Mouse (Mus musculus) urinary bladder, postnatal 0 days (tissue): Measurements from ENCODE around the gene 4930442H23Rik. TPM values are rescaled to one million over a fixed set of nuclear protein-coding genes. Genes with fewer than 3 reads are reported as not detected.

Experiments
- polyA plus RNA-seq: library from polyadenylated mRNA; unstranded; fragments of >200 nt; fragmentation: Nextera tagmentation; extraction: Ambion mirVana; gene quantifications from 2 replicates; pipeline ENCODE4 v1.2.1, GENCODE M21; 2015

Gene 4930442H23Rik
- polyA plus RNA-seq, result 0.12 and 0.23 TPM in 2 replicates

DNA sequence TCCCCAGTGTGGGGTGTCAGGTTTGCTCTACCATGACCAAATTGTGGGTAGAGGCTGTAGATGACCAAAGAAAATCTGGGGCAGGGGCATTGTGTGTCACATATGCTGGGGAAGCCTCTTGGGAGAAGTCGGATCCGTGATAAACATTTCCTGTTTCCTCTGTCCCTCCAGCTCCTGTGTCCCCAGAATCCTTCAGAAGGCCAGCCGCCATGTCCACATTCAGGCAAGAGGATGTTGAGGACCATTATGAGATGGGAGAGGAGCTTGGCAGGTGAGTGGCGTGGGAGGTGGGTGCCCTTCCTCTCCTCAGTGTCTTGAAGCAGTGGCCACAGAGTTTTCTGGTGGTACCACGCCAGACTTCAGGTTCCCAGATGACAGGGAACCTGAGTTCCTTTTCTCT is at the start of gene 4930442H23Rik:
TSS of gene 4930442H23Rik (minus strand) at position 45 of the 400 bp plus-strand sequence.

DNA sequence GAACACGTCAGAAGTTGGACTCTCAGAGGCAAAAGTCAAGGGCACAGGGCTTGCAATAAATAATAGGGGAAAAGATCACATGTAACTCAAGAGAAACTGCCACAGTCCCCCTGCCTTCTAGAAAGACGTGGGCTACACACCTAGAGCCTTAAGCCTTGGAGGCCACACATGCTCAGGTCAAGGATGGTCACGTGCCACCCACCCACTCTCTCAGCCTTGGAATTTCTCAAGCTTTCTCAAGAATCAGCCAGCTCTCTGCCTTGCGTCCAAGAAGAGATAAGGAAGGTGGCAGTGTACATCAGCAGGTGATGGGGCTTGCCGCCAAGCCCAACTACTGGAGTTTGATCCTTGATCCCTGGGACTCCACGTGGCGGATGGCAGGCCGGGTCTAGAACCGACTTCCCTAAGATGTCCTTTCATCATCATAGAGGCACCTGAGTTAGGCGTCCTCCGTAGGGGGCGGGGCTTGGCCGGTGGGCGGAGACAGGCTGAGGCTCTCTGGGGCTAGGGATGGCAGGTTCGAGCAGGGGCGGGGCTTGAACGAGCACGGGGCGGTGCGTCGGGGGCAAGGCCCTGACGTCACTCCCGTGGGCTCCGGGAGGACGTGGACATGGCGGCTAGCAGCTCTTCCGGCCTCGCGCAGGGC is 49.1 kb upstream of the 4930442H23Rik start, which contains the start of gene Zfr2:
TSS of gene Zfr2 (plus strand) at position 576 of the 646 bp plus-strand sequence.

DNA sequence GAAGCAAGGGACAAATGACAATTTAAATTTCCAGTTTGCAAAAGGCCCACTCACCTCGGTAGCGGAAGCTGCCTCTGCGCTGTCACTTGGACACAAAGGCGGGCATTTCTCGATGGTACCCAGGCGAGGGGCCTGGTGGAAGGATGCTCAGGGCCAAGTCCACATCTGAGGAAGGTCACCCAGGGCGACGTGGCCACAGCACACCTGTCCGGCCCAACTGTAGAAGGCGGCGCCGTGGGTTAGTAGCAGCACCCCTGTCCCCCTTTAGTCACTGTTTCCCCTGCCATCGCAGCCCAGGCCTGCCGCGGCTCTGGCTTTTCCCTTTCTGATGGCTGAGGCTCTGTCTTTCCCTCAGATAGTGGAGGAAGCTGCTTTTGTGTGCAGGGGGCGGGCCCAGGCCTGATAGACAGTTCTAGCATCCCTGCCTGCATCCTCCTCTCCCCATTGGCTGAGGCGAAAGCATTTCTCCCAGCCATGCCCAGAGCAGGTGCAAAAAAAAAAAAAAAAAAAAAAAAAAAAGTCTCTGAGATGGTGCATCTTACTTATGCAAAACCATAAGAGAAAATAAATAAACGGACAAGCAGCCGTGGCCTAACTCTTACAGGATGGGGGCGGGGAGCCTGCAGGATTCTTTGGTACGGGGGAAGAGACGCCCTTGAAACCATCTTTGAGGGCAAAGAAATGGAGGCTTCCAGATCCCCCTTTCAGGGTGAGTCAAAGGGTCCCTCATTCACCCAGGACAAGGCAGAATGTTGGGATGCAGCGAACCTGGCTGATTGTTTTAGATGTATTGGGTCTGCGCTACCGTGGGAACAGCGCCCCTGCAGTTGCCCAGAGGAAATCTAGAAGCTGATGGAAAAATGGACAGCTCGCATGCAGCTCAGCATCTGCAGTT is 47.0 kb upstream of the 4930442H23Rik start, which contains the start of gene Atcay:
TSS of gene Atcay (minus strand) at position 396 of the 895 bp plus-strand sequence.

GRCm38 (mm10) chr10:81201807-81202758 is 18.4 kb upstream of the 4930442H23Rik start, which contains the start of gene Nmrk2:
TSS of gene Nmrk2 (minus strand) at chr10:81202051.

DNA sequence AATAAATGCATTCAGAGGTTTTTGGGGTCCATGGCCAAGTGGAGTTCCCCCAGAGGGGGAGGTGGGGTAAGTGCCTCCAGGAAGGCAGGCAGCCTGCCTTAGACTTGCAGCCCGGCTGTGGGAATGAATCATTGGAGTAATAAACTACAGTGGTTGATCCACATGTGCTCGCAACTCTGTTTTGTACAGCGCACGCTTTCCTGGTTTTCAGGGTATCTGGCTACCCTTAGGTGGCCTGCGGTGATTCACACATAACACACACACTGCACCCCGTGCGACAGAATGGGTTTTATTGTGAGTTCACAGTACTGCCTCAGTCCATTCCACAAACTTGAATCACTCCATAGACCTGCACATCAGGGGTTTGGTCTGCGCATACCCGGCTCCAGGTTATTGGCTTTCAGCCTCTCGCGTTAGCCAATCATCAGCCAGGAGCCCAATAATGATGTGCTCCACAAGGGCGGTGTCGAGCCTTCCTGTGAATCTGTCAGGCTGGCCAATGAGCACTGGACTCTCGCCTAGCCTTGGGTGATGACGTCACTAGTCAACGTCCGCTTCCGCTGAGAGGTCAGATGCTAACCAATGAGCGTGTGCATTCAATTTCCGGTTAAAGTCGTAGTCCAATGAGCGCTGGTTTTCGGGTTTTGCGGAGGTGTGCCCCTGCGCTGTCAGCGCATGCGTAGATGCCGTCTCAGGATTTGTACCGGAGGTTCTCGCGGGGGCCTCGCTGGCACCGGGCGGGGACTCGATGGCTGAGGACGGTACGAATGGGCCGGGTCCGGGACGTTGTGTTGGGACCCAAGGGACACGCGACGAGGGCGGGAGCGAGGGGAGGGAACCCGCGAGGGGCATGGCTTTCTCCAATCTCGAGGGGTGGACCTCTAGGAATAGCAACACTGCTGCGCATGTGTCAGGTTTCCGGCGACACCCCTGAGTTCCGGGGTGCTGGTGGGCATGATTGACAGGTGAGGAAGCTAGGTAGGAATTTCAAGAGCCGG is 1.0 kb downstream of the 4930442H23Rik start, which contains the start of gene Dapk3:
TSS of gene Dapk3 (plus strand) at position 670 of the 998 bp plus-strand sequence.

GRCm38 (mm10) chr10:81176466-81177271 is 7.0 kb downstream of the 4930442H23Rik start, which contains the start of gene Eef2:
TSS of gene Eef2 (plus strand) at chr10:81176631.

DNA sequence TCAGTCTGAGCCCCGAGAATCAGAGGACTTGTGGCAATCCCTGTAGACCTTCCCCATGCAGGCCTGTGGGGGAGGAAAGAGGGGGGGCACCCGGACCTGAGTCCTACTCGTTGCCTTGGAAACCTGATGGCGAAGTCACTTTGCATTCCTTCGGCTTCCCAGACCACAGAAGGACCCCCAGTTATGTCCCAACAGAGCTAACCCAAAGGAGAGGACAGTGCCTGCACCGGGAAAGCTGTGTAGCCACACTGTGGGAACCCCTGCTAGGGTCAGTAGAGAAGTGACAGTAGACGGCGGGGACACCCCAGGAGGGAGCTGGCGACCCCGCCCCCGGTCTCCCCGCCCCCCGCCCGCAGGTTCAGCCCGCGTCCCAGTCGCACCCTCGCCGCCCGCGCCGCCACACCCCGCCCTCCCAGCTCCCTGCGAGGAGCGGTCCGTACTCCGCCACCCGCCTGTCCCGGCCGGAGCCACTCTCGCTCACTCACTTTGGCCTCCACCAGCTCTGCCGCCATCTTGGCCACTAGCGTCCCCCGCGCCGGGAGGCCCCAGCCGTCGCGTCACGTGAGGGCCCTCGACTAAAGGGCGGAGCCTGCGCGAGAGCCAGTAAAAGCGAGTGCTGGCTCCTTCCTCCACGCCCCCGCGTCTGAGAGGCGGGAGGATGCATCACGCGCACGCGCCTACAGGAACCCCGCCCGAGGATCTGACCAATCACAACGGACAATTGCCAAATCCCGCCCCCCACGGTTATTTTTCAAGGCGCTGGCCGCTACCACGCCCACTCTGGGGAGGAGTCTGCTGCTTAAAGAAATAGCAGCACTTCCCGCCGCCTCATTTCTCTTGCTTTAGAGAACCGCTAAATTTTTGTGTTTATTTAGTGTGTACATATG is 16.2 kb downstream of the 4930442H23Rik start, which contains the start of gene Pias4:
TSS of gene Pias4 (minus strand) at position 724 of the 887 bp plus-strand sequence.

DNA sequence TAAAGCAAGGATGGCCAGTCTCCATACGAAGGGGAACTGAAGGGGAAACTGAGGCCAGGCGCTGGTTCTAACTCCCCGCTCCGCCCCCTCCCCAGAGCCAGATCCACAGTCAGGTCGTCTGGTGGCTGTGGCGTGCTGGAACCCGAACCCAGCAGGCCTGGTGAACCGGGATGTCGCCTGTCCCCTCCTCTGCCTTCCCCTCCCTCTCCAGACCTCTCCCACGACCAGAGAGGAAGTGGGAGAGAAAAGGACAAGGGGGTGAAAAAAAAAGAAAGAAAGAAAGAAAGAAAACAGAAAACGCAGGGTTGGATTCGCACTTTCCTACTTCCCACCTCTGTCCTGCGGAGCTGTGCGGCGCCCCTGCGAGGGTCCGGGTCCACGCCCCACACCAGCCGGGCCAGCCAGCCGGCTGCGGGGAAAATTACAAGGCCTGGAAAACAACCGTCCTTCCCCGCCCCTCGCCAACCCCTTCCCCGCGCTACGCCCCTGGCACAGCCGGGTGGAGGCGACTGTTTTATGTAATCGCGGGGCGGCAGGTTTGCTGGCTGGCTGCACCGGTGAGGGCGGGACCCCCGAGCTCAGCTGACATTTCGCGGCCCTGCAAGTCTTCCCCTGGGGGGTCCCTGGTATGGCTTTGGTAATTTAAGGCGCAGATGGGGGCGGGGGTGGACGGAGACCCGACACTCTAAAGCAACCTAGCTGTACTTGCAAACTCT is 48.5 kb downstream of the 4930442H23Rik start, which contains the start of gene Zbtb7a:
TSS of gene Zbtb7a (plus strand) at position 255 of the 716 bp plus-strand sequence.

Other genes starting within 250 kb of the 4930442H23Rik start
- 1.3 and 1.6 TPM in 2 replicates for gene Gng7, start 168.9 kb downstream of the 4930442H23Rik start, polyA plus RNA-seq
- gene Diras1, start 158.2 kb downstream of the 4930442H23Rik start, polyA plus RNA-seq, result not detected in 2 replicates
- 12.7 and 15.3 TPM in 2 replicates for gene Slc39a3, start 146.4 kb downstream of the 4930442H23Rik start, polyA plus RNA-seq
- gene Sgta, start 123.7 kb downstream of the 4930442H23Rik start, polyA plus RNA-seq, result 90.7 and 98.9 TPM in 2 replicates
- gene Thop1, start 113.8 kb downstream of the 4930442H23Rik start, polyA plus RNA-seq, result 18.4 and 19.0 TPM in 2 replicates
- gene Creb3l3, start 85.0 kb downstream of the 4930442H23Rik start, polyA plus RNA-seq, result 0.74 and 1.0 TPM in 2 replicates
- gene Map2k2, start 77.9 kb downstream of the 4930442H23Rik start, polyA plus RNA-seq, result 118 and 119 TPM in 2 replicates
- gene Zbtb7a, start 48.6 kb downstream of the 4930442H23Rik start, polyA plus RNA-seq, result 45.5 and 48.9 TPM in 2 replicates
- gene Pias4, start 15.9 kb downstream of the 4930442H23Rik start, polyA plus RNA-seq, result 19.0 and 21.1 TPM in 2 replicates
- gene Eef2, start 7.2 kb downstream of the 4930442H23Rik start, polyA plus RNA-seq, result 446 and 467 TPM in 2 replicates
- 54.2 and 57.0 TPM in 2 replicates for gene Dapk3, start 844 bp downstream of the 4930442H23Rik start, polyA plus RNA-seq
- gene Nmrk2, start 18.2 kb upstream of the 4930442H23Rik start, polyA plus RNA-seq, result 0.31 and 0.40 TPM in 2 replicates
- 0.08 and 0.18 TPM in 2 replicates for gene Atcay, start 47.0 kb upstream of the 4930442H23Rik start, polyA plus RNA-seq
- 3.7 and 4.1 TPM in 2 replicates for gene Zfr2, start 49.3 kb upstream of the 4930442H23Rik start, polyA plus RNA-seq
- gene Matk, start 69.1 kb upstream of the 4930442H23Rik start, polyA plus RNA-seq, result 0.53 and 0.67 TPM in 2 replicates
- 227 and 233 TPM in 2 replicates for gene Mrpl54, start 83.1 kb upstream of the 4930442H23Rik start, polyA plus RNA-seq
- 43.8 and 51.5 TPM in 2 replicates for gene Apba3, start 83.1 kb upstream of the 4930442H23Rik start, polyA plus RNA-seq
- 12.6 and 14.9 TPM in 2 replicates for gene Tjp3, start 107.7 kb upstream of the 4930442H23Rik start, polyA plus RNA-seq
- gene Pip5k1c, start 109.1 kb upstream of the 4930442H23Rik start, polyA plus RNA-seq, result 31.1 and 32.7 TPM in 2 replicates
- gene Cactin, start 137.3 kb upstream of the 4930442H23Rik start, polyA plus RNA-seq, result 18.1 and 20.3 TPM in 2 replicates
- gene Tbxa2r, start 144.9 kb upstream of the 4930442H23Rik start, polyA plus RNA-seq, result 28.6 and 36.1 TPM in 2 replicates
- gene Gipc3, start 159.4 kb upstream of the 4930442H23Rik start, polyA plus RNA-seq, result 0.65 and 0.87 TPM in 2 replicates
- 67.4 and 70.3 TPM in 2 replicates for gene Hmg20b, start 166.6 kb upstream of the 4930442H23Rik start, polyA plus RNA-seq
- gene Mfsd12, start 173.6 kb upstream of the 4930442H23Rik start, polyA plus RNA-seq, result 12.5 and 12.6 TPM in 2 replicates
- 1.5 and 1.8 TPM in 2 replicates for gene 4930404N11Rik, start 182.0 kb upstream of the 4930442H23Rik start, polyA plus RNA-seq
- 35.5 and 38.2 TPM in 2 replicates for gene Fzr1, start 194.7 kb upstream of the 4930442H23Rik start, polyA plus RNA-seq
- 67.0 and 71.2 TPM in 2 replicates for gene Dohh, start 200.6 kb upstream of the 4930442H23Rik start, polyA plus RNA-seq
- gene Gm48551, start 200.6 kb upstream of the 4930442H23Rik start, polyA plus RNA-seq, result 1.6 and 2.1 TPM in 2 replicates
- 0.42 and 0.73 TPM in 2 replicates for gene Gm48552, start 205.2 kb upstream of the 4930442H23Rik start, polyA plus RNA-seq
- 1.7 and 2.0 TPM in 2 replicates for gene Smim24, start 209.2 kb upstream of the 4930442H23Rik start, polyA plus RNA-seq